Mouse (Mus musculus) neural tube, embryonic 11.5 days (tissue): ENCODE results near the gene Ifnlr1. TPM values are rescaled to one million over a fixed set of nuclear protein-coding genes. Genes with fewer than 3 reads are reported as not detected.

Source experiments
- polyA plus RNA-seq: library from polyadenylated mRNA; unstranded; fragments of >200 nt; fragmentation: Nextera tagmentation; extraction: Ambion mirVana; gene quantifications from 2 replicates; pipeline ENCODE4 v1.2.1, GENCODE M21; 2014

Gene Ifnlr1
- polyA plus RNA-seq, 1 experiment from 2014 or later = 0.05 TPM

Other genes with a start within 250 kb of the Ifnlr1 start
- 0.37 and 0.72 TPM in 2 replicates for gene Stpg1, start 191.5 kb upstream of the Ifnlr1 start, polyA plus RNA-seq
- gene Nipal3, start 191.2 kb upstream of the Ifnlr1 start, polyA plus RNA-seq = 2.1 and 4.4 TPM in 2 replicates
- gene Grhl3, start 112.7 kb upstream of the Ifnlr1 start, polyA plus RNA-seq = 4.2 and 4.3 TPM in 2 replicates
- gene Il22ra1, start 41.9 kb downstream of the Ifnlr1 start, polyA plus RNA-seq = not detected in 2 replicates
- 0.62 and 0.93 TPM in 2 replicates for gene Myom3, start 73.4 kb downstream of the Ifnlr1 start, polyA plus RNA-seq
- 349 and 359 TPM in 2 replicates for gene Srsf10, start 169.5 kb downstream of the Ifnlr1 start, polyA plus RNA-seq
- gene Pnrc2, start 187.6 kb downstream of the Ifnlr1 start, polyA plus RNA-seq = 196 and 201 TPM in 2 replicates
- gene Cnr2, start 209.1 kb downstream of the Ifnlr1 start, polyA plus RNA-seq = 0.38 and 1.0 TPM in 2 replicates
- 47.2 and 60.6 TPM in 2 replicates for gene Fuca1, start 234.4 kb downstream of the Ifnlr1 start, polyA plus RNA-seq